Mouse (Mus musculus) bone marrow, adult 2 months (tissue): ENCODE data around the gene Prrc2a. TPM values are rescaled to one million over a fixed set of nuclear protein-coding genes. Genes with fewer than 3 reads are reported as not detected.
A peak's percentile ranks its signal among the peaks of the same experiment; 100 is the strongest.

Experiments used
- H3K27ac ChIP-seq: fragments of 200-500 bp; 2 replicates; pipeline ENCODE4 v1.5.1; 2012; ENCODE audit warnings: low read depth, mild to moderate bottlenecking, control low read depth, inconsistent platforms, low read length; ENCODE audit not compliant: control insufficient read depth, poor library complexity, insufficient read depth
- H3K4me1 ChIP-seq: fragments of 200-500 bp; 2 replicates; pipeline ENCODE4 v1.6.1; 2011; ENCODE audit warnings: low read length; ENCODE audit not compliant: control insufficient read depth, insufficient read depth
- H3K4me3 ChIP-seq: fragments of 200-500 bp; replicated peaks from 2 replicates; pipeline ENCODE3; 2011; ENCODE audit warnings: mild to moderate bottlenecking, low read depth, low read length, control low read depth; ENCODE audit not compliant: control insufficient read depth
- CTCF ChIP-seq: fragments of 200-500 bp; IDR thresholded peaks from 2 replicates; pipeline ENCODE4 v1.5.1; 2011; ENCODE audit warnings: low read length, control low read depth; ENCODE audit not compliant: control insufficient read depth, insufficient read depth
- POLR2A ChIP-seq: fragments of 200-500 bp; IDR thresholded peaks from 2 replicates; pipeline ENCODE4 v1.6.1; 2011; ENCODE audit warnings: low read depth, mild to moderate bottlenecking, control low read depth, low read length, borderline replicate concordance; ENCODE audit not compliant: control insufficient read depth
- WGBS: fragments of 180-500 bp; shearing (Covaris S2); methylation state at CpG from one replicate; pipeline ENCODE4 v1.1.7; 2018; 5-methylcytosine and 5-hydroxymethylcytosine counted together
- polyA plus RNA-seq: library from polyadenylated mRNA; stranded (reverse); fragments of >200 nt; gene quantifications from 2 replicates; pipeline ENCODE4 v1.2.4, GENCODE M21; 2011; ENCODE audit warnings: low replicate concordance; ENCODE audit not compliant: missing spikeins, insufficient read depth, insufficient read length

The Prrc2a gene
- polyA plus RNA-seq, 1 experiment = 208 TPM

GRCm38 (mm10) chr17:35193881-35194843 is 29.5 kb upstream of the Prrc2a start, which contains the start of gene Ltb:
TSS of gene Ltb (plus strand) at chr17:35194439.
- Histone ChIP-seq H3K27ac (peak within 1 kb of the TSS; percentile 90), H3K4me1 (peaks cover 13% of the 10 kb centered on the region; the same call in 1 of the 2 replicates), H3K4me3 (peak within 1 kb of the TSS; percentile 73)
- WGBS = 8% methylated on average over 28 of the region's 28 CpGs
- TF ChIP-seq CTCF (no peak), POLR2A (peak; percentile 48; the same call in 1 of the 2 replicates)

GRCm38 (mm10) chr17:35192924-35193323 is 28.2 kb upstream of the Prrc2a start:
- TF ChIP-seq POLR2A (no peak), CTCF (no peak)
- WGBS = 14% methylated on average over 5 of the region's 5 CpGs
- H3K27ac ChIP-seq = peak overlapping the region; percentile 92
- H3K4me1 ChIP-seq = peaks cover 13% of the 10 kb centered on the region; the same call in 1 of the 2 replicates
- no peak overlapping the region for H3K4me3 ChIP-seq

GRCm38 (mm10) chr17:35191723-35192122 is 27.0 kb upstream of the Prrc2a start:
- peak overlapping the region; percentile 42; the same call in 1 of the 2 replicates for H3K27ac ChIP-seq

GRCm38 (mm10) chr17:35190096-35190495 is 25.4 kb upstream of the Prrc2a start:
- no peak overlapping the region for H3K4me3 ChIP-seq
- TF ChIP-seq POLR2A (no peak), CTCF (no peak)
- H3K27ac ChIP-seq = peak overlapping the region; percentile 71
- WGBS = 1% methylated on average over 4 of the region's 4 CpGs
- peaks cover 14% of the 10 kb centered on the region for H3K4me1 ChIP-seq

More at GRCm38 (mm10) chr17:35191723-35192122, 27.0 kb upstream of the Prrc2a start:
- Histone ChIP-seq H3K4me1 (peaks cover 13% of the 10 kb centered on the region; the same call in 1 of the 2 replicates), H3K4me3 (no peak overlapping the region)
- 55% methylated on average over 2 of the region's 2 CpGs for WGBS
- TF ChIP-seq CTCF (peak; percentile 4; the same call in 1 of the 2 replicates), POLR2A (no peak)

- 0% methylated on average over 1 of the region's 1 CpGs for WGBS
- Histone ChIP-seq H3K4me3 (no peak overlapping the region), H3K27ac (peak overlapping the region; percentile 71), H3K4me1 (peaks cover 15% of the 10 kb centered on the region)
- TF ChIP-seq CTCF (no peak), POLR2A (no peak)
Observed at GRCm38 (mm10) chr17:35189186-35189585, 24.5 kb upstream of the Prrc2a start.

GRCm38 (mm10) chr17:35187959-35188610 is 23.4 kb upstream of the Prrc2a start, which contains the start of gene Lst1:
TSS of gene Lst1 (minus strand) at chr17:35188439.
- no peak for TF ChIP-seq CTCF
- TF ChIP-seq POLR2A = no peak
- peak within 1 kb of the TSS; percentile 95 for H3K27ac ChIP-seq
- H3K4me1 ChIP-seq = peaks cover 11% of the 10 kb centered on the region
- WGBS = 15% methylated on average over 7 of the region's 7 CpGs
- peak within 1 kb of the TSS; percentile 76 for H3K4me3 ChIP-seq

GRCm38 (mm10) chr17:35187345-35187744 is 22.6 kb upstream of the Prrc2a start:
- WGBS = 44% methylated on average over 4 of the region's 4 CpGs
- no peak for TF ChIP-seq POLR2A
- TF ChIP-seq CTCF = no peak
- Histone ChIP-seq H3K27ac (peak overlapping the region; percentile 95; the same call in 1 of the 2 replicates), H3K4me3 (peak overlapping the region; percentile 54), H3K4me1 (peaks cover 9% of the 10 kb centered on the region)

GRCm38 (mm10) chr17:35186681-35187080 is 22.0 kb upstream of the Prrc2a start:
- Histone ChIP-seq H3K4me1 (peaks cover 7% of the 10 kb centered on the region), H3K27ac (peak overlapping the region; percentile 76), H3K4me3 (peak overlapping the region; percentile 64)
- 5% methylated on average over 4 of the region's 4 CpGs for WGBS
- TF ChIP-seq POLR2A (0 out of 2 replicates have a peak, but pooled peaks have one; percentile 5), CTCF (no peak)
